Mouse (Mus musculus) heart, postnatal 0 days (tissue): ENCODE data around the gene Osbp2.

ENCODE experiments used
- CTCF ChIP-seq: IDR thresholded peaks from 2 replicates; pipeline ENCODE4 v1.5.1; 2016; ENCODE audit warnings: antibody characterized with exemption, control low read depth, low read depth
- EP300 ChIP-seq: IDR thresholded peaks from 2 replicates; pipeline ENCODE4 v1.6.1; 2016; ENCODE audit warnings: antibody characterized with exemption, low read depth

GRCm38 (mm10) chr11:3722861-3723260 is 140.8 kb downstream of the Osbp2 start:
- TF ChIP-seq CTCF: no peak
- TF ChIP-seq EP300: no peak
